Mouse (Mus musculus) liver, adult (tissue): ENCODE measurements at regions not wholly inside any gene's neighbourhood (a gene's known extent, or its start where the extent isn't known, plus 50 kb on each side); places are given as distances from the start of the nearest gene placed in this dataset.

Source experiments
- GATA4 ChIP-seq: IDR thresholded peaks from 2 replicates; pipeline ENCODE4 v1.6.1; 2014; ENCODE audit warnings: mild to moderate bottlenecking, low read length; ENCODE audit not compliant: insufficient replicate concordance

DNA sequence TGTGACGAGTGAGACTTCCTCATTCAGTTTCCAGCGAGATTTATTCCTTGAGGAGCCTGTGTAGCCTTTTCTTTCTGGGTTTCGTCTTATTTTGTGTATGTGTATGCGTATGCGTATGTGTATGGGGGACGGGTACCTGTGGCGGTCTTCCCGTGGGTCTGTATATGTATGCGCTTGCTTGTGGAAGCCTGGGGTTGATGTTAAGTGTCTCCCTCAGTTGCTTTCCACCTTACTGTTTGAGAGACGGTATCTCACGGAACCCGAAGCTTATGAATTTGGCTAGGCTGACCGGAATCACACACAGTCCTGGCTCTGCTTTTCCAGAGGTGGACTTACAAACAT lies 87.1 kb downstream of the Ankrd50 start:
- TF ChIP-seq GATA4: no peak

DNA sequence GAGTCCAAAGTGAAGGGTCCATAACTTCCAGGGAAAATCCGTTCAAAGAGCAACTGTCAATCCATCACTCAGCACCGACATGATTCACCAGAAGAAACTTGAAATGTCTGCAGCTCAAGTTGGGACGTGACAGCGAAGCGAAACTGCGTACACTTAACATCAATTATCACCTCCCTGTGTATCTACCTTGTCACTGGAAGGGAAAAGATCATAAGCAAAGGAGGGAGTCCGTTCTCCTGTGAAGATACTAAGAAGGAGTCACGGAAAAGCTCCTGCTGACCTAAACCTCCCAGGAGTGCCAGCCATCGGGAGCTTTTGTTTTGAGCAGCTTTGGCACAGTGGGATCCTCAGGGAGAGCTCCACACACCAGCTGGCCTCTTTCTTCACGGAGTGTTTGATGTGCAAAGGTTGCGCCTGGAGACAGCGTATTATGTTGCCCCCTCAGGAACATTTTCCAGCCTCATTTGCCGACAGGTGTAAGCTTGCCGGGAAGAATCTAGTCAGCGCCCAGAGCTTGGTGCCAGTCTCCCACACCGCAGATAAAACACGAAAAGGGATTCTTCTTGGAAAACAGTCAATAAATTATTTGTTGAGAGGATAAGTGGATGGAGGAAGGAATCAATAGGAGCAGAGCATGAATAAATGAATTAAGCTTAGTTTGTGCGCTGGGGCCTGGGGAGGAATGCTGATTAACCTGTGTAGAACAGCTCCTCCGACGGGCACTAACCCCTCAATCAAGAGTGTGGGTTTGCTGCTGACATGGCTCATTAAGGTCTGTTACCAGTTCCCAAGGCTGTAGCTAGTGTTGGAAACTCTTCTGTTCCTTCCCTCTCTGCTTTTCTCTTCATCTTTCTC lies 87.7 kb downstream of the Ankrd50 start:
- no peak for TF ChIP-seq GATA4

DNA sequence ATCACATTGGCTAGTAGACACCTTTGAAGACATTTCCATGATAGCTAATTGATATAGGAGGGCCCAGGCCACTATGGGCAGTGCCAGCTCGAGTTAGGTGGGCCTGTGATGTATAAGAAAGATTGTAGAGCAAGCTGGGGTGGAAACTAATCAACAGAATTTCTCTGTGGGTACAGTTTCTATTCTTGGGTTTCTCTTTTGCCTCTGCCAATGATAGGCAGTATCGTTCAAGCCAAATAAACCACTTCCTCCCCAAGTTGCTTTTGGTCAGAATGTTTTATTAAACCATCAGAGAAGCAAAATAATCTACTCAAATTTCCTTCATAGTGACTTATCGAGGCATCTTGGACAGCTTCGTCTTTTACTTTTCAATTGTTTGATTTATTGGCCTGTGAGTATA lies 90.3 kb downstream of the Ankrd50 start:
- no peak for TF ChIP-seq GATA4

DNA sequence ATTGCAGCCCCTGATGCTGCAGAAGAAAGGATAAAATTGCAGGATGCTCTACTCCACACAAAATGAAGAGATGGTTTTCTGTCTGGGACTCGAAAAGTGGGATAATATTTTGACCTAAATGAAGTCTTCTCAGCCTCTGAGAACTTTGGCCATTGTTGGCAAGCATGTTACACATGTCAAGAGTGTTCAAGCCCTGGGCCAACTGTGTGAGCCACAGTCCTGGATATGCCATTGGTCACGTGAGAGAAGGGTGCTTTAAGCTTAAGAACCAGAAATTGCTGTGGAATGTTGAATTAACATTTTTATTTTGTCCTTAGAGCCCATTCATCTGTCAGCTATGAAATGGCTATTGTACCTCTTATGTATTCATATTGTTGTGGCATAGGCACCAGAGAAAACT lies 95.0 kb downstream of the Ankrd50 start:
- no peak for TF ChIP-seq GATA4

DNA sequence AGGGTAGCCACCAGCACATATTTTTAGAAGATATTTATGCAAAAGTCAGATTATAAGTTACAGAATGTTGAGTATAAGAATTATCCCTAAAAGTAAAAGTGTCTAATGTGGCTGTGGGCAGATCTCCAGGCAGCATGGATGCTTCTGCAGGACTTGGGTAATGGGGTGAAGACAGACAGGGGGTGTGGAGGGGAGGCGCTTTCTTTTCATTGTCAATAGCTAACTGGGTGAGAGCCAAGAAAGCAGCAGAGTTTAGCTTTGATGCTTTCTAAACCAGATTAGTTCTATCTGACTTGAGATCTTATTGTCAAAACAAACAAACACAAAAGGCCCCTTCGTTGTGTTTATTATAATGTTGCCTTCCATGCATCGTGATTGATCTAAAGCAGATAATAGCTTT lies 95.7 kb downstream of the Ankrd50 start:
- no peak for TF ChIP-seq GATA4

DNA sequence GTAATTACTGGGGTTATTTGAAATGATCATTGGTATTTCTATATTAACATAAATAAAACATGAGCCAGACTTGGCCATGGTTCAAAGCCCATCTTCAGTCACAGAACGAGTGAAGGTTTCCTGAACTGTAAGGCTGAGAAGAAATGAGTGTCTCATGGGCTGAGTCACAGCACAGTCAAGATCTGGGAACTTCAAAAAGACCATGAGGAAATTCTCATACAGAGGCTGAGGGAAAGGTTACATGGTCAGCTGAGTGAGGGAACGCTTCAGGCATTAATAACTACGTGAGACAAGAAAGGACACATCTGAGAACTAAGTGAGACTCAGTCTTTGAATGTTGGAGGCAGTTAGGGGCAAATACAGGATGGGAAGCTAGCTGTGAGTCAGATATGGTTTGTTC lies 101.9 kb downstream of the Ankrd50 start:
- TF ChIP-seq GATA4: no peak

DNA sequence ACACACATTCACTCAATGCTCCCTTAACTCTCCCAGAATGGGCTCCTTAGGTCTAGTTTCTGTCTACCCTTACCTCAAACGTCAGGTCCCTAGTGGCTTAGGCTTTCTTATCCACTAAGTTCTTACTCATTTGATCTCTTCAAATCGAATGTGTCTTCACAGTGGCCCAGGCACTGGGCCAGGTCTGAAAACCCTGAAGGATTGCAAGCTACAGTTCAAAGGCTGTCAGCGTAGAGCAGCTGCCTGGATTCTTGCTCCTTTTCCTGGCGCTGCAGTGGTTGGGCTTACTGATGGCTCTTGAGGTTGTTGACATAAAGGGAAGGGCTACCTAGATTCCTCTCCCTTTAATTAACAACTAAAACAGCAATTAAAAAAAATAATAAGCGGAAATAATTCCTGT lies 103.0 kb downstream of the Ankrd50 start:
- no peak for TF ChIP-seq GATA4

DNA sequence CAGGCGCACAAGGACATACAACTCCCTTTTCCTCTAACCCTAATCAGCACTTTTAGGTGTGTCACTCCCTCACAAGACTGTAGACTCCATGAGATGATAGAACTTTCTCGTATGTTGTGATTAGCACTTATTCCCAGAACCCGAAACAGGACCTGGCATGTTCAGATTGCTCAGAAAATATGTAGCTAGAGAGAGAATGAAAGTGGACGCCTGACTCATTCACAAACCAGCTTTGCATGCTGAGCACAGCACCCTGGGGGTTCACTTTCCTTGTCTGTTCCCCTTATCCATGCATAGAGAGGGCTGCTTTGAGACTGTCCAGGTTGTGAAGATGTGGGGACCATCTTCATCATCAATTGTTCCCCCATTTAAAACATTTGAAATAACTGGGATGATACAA lies 111.0 kb downstream of the Ankrd50 start:
- TF ChIP-seq GATA4: no peak

DNA sequence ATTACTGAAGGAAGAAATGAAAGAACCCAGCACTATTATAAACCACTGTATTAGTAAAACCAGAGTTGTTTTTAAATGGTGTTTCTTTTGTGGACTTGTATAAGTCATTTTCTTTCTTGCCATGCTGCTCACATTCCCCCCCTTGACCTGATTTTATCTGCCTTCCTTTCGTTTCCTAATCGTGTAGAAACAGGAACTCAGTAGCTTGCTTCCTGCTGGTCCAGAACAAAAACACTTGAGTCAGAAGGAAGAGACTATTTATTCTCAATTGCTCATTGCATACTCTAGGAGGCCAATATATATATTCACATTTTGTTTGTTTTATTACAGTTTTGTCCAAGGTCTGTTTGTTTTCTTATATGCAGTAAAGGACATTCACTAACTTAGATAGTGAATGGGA lies 112.9 kb downstream of the Ankrd50 start:
- peak; percentile 20; the same call in 1 of the 2 replicates for TF ChIP-seq GATA4

DNA sequence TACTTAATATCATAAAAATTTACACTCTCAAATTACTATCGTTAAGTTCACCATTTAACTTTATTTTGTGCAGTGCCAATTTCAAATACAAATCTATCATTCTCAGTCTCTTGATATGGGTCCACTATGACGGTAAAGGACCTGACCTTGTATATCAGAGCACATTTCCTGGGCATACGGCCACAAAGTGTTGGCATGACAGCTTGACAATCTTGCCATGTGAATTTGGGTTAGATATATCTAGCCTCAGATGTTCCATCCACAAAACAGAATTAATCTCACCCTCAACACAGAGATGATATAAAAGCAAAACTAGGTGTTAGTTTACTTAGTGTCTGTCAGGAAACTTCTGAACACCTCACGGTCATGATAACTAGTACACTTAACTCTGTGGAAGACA lies 120.8 kb downstream of the Ankrd50 start:
- no peak for TF ChIP-seq GATA4

DNA sequence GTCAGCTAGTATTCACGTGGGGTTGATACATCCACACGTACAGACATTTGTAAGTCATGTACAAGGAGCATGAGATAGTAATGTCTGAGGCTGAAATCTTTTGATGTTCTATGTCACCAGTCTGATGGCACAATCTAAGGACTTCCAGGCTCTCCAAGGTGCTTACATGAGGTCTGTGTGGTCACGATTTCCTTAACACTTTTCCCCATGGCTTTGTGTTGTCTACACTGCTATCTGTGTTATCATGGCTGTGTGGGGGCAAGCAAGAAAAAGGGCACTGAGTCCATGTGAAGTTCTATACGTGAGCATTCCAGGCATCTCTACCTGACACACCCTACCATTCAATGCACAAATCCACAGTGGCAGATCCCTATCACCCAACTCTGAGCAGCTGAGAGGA lies 123.2 kb downstream of the Ankrd50 start:
- no peak for TF ChIP-seq GATA4

DNA sequence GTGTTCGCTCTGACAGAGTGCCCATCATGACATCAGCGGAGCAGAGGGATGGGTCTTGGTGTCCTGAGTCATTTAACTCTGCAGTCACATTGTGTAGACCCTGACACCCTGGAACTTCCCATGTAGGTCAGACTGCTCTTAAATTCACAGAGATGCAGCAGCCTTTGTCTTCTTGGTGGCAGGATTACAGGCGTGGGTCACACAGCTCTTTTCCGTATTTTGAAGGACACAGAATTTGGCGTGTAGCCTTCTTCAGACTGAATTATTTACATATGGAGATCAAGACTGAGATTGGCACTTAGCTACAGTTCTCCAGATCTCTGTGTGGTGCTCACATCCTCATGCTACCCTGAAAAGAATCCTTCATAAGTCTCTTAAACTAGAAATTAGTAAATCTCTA lies 123.7 kb downstream of the Ankrd50 start:
- TF ChIP-seq GATA4: no peak

DNA sequence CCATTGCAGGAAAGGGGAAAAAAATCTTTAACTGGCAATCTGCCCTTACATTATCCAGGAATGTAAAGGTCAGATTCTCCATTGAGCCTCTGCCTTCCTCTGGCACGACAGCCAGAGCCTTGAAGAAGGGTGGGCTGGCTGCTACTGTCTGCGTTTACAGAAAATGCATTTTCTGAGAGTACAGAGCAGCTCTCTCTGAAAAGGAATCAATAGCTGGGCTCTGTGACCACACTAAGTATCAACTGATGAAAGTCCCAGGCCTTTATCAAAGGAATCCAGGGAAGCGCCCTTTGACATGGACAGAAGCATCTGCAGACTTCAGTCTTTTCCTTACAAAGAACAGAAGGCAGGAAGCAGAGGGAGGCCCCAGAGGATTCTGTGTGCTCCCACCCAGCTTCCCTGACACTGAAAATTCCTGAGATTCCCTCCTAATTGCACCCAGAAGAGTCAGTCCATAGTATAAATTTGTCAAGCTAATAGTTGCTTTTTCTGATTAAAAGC lies 124.2 kb downstream of the Ankrd50 start:
- TF ChIP-seq GATA4: no peak

DNA sequence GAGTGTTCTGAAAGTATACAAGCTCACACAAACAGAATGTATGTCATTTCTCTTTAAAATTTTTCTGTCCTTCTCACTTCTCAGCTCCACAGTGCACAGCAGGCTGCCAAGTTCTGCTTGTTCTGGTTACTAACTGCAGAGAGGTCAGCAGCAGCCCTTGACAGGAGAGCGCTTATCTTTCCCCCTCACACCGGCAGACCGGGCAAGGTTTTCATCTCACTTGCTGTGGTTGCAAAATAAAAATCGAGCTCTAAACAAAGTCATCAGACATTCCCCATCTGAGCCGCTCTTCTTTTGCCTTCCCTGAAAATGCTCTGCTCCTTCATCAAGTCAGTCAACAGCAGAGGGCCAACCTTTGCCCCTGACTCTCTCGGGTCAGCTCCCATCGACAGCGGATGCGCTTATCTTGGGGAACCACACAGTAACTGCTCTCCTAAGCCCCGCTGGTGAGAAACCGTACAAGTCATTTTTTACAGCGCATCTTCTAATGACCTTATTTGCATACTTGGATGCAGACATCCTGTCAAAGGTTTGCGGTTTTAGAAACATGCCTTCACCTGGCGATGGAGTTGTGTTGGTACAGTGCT lies 126.6 kb downstream of the Ankrd50 start:
- TF ChIP-seq GATA4: peak; percentile 58; the same call in 1 of the 2 replicates

DNA sequence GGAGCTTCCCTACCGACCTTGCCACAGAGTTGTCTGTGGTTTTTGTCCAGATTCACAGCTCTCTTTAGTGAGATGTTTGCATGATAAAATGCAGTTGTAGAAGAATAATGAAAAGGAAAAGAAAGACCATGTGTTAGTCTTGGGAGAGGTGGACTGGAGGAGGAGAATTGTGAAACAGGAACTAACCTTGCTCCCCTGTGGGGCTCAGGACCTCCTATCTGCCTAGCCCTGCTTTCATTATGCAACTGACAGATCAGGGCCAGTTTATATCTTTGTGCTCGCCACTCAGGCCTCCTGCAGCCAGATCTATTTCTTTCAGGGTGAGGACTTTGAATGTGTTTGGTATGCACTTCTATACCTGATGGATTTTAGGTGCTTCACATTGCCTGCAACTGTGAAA lies 140.4 kb downstream of the Ankrd50 start:
- no peak for TF ChIP-seq GATA4

DNA sequence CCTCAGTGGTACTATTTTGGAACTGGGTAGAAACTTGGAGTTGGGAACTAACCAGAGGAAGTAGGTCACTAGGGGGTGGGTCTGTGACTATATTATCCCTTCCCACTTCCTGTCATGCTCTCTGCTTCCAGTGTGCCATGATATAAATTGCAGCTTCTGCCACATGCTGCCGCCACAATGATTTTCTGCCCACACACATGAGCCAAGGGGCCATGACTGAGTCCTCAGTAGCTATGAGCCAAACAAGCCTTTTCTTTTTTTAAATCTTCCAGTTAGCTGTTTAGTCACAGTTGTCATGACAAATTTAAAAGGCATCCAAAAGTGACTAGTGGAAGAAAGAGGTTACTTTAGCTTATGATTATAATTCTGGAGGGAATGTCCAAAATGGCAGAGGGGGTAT lies 143.0 kb downstream of the Ankrd50 start:
- TF ChIP-seq GATA4: no peak
